Mouse (Mus musculus) erythroid progenitor cell, adult 5-6 weeks (primary cell): ENCODE data around the gene Usp9x. TPM values are rescaled to one million over a fixed set of nuclear protein-coding genes. Genes with fewer than 3 reads are reported as not detected.

Experiments used
- ATAC-seq: replicated peaks from 2 replicates; pipeline ENCODE4 v1.8.0; 2016; ENCODE audit warnings: moderate number of reproducible peaks, mild to moderate bottlenecking, moderate TSS enrichment, inconsistent platforms; ENCODE audit not compliant: poor library complexity, low FRiP score, severe bottlenecking
- total RNA-seq, 2 experiments: library from RNA; stranded (forward) in 1 of 2; stranded (reverse) in 1 of 2; fragments of 150-400 nt in 1 of 2; fragments of 186-747, 209-891 nt in 1 of 2; gene quantifications; 2 replicates each; pipeline versions ENCODE4 v1.2.3 to v1.2.4; 2015 to 2017; ENCODE audit warnings: low replicate concordance in 2 of 2

Usp9x gene
- total RNA-seq (2015; ENCODE audit: low replicate concordance) (106 and 107 TPM in 2 replicates), total RNA-seq (2017; ENCODE audit: low replicate concordance) (130 and 139 TPM in 2 replicates)

GRCm38 (mm10) chrX:13071241-13071775 lies at the start of gene Usp9x:
Usp9x (plus strand) TSS chrX:13071498.
- peak; percentile 82 for ATAC-seq

- no peak for ATAC-seq
Observed at GRCm38 (mm10) chrX:13022547-13023310, 48.6 kb upstream of the Usp9x start.

GRCm38 (mm10) chrX:13024539-13025202 lies 46.6 kb upstream of the Usp9x start:
- no peak for ATAC-seq

DNA sequence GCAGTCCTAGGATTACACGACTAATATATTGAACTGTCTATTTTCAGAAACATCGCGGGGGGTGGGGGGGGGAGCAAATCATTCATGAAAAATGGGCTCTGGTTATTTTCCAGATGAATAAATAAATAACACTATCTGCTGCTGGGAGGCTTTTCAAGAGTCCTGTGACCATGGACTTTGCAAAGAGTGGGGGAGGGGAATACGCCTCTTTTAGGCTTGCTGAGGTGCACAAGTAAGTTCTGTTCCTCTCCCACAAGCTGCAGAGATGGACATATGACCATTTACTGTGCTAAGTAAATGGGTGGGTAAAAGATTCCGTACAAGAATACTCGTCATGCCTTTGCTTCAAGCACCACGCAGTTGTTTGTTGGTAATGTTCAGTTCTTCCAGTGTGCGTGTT lies 46.0 kb upstream of the Usp9x start:
- ATAC-seq: no peak

- ATAC-seq: no peak
Observed at GRCm38 (mm10) chrX:13028156-13028555, 43.1 kb upstream of the Usp9x start.

DNA sequence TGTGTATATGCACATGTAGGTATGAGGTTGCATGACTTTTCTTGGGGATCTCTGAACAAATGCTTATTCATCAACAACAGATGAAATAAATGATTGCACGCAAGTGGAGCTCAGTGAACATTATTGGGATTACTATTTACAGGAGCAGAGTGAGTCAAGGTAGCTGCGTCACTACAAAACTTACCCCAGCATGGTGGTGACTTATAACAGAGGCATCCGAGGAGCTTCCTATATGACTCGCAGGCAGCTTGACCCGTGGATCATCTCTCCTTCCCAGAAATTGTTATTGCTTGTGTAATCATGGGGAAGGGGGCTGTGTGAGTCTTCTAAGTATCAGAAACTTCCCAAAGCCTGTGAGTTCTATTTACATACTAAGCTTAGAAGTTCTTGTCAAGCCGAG lies 41.3 kb upstream of the Usp9x start:
- ATAC-seq: no peak

DNA sequence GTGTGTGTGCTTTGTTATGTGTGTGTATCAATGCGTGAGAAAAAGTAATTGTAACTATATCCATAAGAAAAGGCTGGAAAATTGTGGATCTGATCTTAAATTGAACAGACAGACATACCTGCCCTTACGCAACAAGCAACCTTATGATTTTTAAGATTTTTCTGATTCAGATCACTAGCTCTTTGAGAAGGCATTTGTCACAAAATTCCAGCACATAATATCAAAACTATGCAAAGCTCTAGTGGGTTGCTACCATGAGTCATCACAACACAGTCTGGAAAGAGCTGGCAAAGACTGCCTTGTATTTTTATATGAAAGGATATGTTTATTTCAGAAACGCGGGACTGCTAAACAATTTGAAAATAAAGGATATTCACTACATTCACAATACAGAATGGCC lies 34.2 kb upstream of the Usp9x start:
- ATAC-seq: no peak

GRCm38 (mm10) chrX:13039211-13039610 lies 32.1 kb upstream of the Usp9x start:
- ATAC-seq: no peak

GRCm38 (mm10) chrX:13040391-13040790 lies 30.9 kb upstream of the Usp9x start:
- ATAC-seq: no peak

DNA sequence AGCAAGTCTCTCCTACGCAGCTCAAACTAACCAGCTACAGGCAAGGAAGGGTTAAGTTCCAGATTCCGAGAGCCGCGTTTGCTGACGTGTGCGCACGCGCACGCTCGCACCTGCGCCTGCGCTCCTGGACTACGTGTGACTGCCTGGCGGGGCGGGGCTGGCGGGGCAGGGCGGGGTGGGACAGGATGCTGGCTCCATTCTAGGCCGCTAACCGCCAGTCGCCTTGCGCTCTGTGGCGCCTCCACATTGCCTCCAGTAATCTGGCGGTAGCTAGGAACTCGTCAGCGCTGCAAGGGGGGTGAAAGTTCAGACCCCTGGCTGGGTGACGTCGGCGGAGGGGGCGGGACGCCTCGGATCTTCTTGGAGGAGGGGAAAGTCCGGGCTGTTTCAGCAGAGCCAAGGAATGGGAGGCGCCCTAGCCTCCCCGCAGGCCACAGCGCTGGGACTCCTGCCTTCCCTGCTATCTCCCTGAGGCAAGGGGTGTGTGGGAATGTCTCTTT lies 29.6 kb upstream of the Usp9x start:
- peak; percentile 99 for ATAC-seq

GRCm38 (mm10) chrX:13043780-13044179 lies 27.5 kb upstream of the Usp9x start:
- ATAC-seq: no peak

DNA sequence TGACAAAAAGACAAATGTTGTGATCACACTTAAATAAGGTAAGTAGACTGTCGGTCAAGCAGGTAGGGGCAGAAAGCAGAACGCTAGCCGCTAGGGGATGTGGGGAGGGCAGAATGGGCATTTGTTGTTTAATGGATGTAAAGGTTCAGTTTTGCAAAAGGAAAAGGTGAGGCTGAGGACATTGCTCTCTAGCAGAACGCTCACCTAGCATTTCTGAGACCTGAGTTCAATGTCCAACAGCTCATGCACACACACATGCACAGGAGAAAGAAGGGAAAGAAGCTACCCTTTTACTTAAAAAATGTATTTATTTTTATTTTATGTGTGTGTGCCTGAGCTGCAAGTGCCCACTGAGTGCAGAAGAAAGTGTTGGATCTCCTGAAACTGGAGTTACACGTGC lies 26.6 kb upstream of the Usp9x start:
- ATAC-seq: no peak

DNA sequence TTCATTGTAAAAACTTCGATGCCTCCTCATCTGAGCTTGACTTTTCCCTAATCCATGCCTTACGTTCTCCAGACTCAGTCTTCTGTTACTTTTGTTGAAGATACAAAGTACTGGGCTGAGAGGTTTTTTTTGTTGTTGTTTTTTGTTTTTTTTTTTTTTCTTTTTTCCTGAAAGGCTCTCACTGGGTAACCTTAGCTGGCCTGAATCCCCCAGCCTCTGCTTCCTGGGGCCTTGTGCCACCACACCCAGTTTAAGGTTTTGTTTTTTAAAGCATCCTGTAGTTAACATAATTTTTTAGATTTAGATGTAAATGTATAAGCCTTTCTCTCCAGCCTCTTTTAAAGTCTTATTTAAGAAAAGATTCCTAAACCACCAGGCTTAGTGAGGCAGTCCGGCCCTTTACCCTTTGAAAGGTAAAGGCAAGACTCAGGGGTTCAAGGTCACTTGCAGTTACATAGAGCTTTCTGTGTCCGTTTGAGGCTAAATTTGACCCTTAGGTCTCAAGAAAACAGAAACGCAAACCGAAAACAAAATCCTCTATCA lies 24.3 kb upstream of the Usp9x start:
- no peak for ATAC-seq

DNA sequence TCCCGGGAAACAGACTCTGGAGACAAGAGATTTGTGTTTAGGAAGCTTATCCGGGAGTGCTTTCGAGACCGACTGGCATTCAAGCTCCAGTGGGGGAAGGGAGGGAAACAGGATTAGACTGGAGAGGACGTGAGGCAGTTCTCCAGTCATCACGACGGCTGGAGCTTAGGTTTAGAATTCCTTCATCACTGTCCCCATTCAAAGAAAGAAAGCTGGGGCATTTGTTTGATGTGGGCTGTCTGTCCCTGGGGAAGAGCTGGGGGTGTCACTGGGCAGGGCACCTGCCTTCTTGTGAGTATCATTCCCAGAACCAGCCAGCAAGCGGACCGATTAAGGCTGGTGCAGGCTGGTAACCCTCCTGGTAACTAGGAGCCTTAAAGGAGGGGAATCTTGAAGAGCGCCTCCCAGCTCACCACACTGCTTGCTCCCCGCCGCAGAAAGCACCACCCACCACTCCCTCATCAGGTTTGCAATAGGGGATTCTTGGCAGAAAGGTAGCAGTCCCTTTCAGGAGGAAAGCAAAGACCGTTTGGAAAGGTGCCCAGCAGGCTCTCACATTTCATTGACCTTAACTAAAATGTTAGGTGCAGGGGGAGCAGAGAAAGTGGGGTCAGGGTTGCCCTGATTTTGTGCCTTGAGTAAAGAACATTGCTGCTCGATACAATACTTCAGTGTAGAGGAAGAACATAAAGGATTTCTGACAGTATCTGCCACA lies 23.5 kb upstream of the Usp9x start:
- no peak for ATAC-seq

- peak; percentile 99 for ATAC-seq
Observed at GRCm38 (mm10) chrX:13054612-13055011, 16.7 kb upstream of the Usp9x start.

- no peak for ATAC-seq
Observed at GRCm38 (mm10) chrX:13061961-13062360, 9.3 kb upstream of the Usp9x start.

GRCm38 (mm10) chrX:13064273-13064925 lies 6.9 kb upstream of the Usp9x start:
- no peak for ATAC-seq

GRCm38 (mm10) chrX:13070206-13070572 lies 1.1 kb upstream of the Usp9x start:
- no peak for ATAC-seq

DNA sequence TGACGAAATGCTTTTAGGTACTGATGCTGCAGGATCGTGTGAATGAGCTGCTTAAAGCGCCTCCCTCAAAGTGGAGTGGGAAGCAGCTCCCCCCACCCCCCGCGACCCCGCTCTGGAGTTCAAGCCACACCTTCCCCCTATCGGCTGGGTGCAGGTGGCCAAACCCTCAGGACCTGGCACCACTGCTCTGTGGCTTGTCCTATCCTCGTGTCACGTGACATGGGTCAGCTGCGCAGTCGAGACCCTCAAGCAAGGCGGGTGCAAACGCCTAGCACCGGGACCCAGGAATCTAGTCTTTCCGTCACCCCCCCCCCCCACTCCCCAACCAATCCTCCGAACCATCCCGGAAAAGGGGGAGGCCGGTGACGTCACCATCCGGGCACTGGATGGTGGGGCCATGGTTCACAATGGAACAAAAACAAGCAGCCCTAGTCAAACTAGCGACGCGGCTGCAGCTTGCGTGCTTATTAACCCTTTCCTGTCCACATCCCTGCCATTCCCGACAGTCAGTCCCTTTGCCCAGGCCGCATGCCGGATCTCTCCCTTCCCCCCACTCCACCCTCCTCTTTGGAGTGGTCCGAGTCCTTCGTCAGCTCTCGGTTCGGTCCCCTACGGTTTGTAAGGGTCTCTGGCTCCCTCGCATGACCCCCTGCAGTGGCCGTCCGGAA lies 591 bp upstream of the Usp9x start:
- peak; percentile 60 for ATAC-seq
